Mouse (Mus musculus) myocyte (in vitro differentiated cells): ENCODE results near the gene Zfp688. TPM values are rescaled to one million over a fixed set of nuclear protein-coding genes. Genes with fewer than 3 reads are reported as not detected.
"Not testable (repeated sequence)": the region's sequence is repeated elsewhere in the genome, so short reads cannot be mapped to it uniquely, and the experiment has no call there.

Experiments used
- H3K27me3 ChIP-seq: one replicate; pipeline ENCODE4 v1.6.1; 2011; ENCODE audit not compliant: control insufficient read depth, insufficient read depth, insufficient read length
- H3K36me3 ChIP-seq: one replicate; pipeline ENCODE4 v1.6.1; 2011; ENCODE audit not compliant: control insufficient read depth, insufficient read depth
- H3K4me2 ChIP-seq: one replicate; pipeline ENCODE4 v1.6.1; 2011; ENCODE audit warnings: low read depth, control low read depth
- H3K4me3 ChIP-seq: one replicate; pipeline ENCODE4 v1.5.1; 2011; ENCODE audit warnings: mild to moderate bottlenecking, control low read depth, moderate library complexity
- H3K79me2 ChIP-seq: one replicate; pipeline ENCODE4 v1.6.1; 2011; ENCODE audit not compliant: control insufficient read depth, insufficient read depth
- H3ac ChIP-seq: one replicate; pipeline ENCODE4 v1.6.1; 2011; ENCODE audit not compliant: control insufficient read depth, insufficient read length
- CEBPB ChIP-seq: IDR thresholded peaks from 2 replicates; pipeline ENCODE4 v1.6.1; 2011; ENCODE audit warnings: mild to moderate bottlenecking, moderate library complexity; ENCODE audit not compliant: poor library complexity, insufficient read depth, severe bottlenecking
- E2F4 ChIP-seq: IDR thresholded peaks from one replicate; pipeline ENCODE4 v1.6.1; 2011; ENCODE audit warnings: mild to moderate bottlenecking, control low read depth, moderate library complexity; ENCODE audit not compliant: insufficient read depth
- MAX ChIP-seq: IDR thresholded peaks from one replicate; pipeline ENCODE4 v1.6.1; 2011; ENCODE audit warnings: low read depth, mild to moderate bottlenecking, control low read depth
- MYOD1 ChIP-seq, 3 experiments: IDR thresholded peaks; one replicate each; pipeline ENCODE4 v1.6.1; 2011; ENCODE audit warnings: control low read depth in 2 of 3, low read depth in 2 of 3, mild to moderate bottlenecking in 2 of 3, moderate library complexity in 1 of 3; ENCODE audit not compliant: insufficient read length in 2 of 3, control insufficient read depth in 1 of 3
- MYOG ChIP-seq, 3 experiments: IDR thresholded peaks; one replicate each; pipeline ENCODE4 v1.6.1; 2011; ENCODE audit warnings: control low read depth in 2 of 3, low read depth in 2 of 3, mild to moderate bottlenecking in 2 of 3; ENCODE audit not compliant: insufficient read length in 2 of 3, control insufficient read depth in 1 of 3, insufficient read depth in 1 of 3
- POLR2A ChIP-seq: IDR thresholded peaks from one replicate; pipeline ENCODE4 v1.6.1; 2011; ENCODE audit warnings: low read depth, mild to moderate bottlenecking, control low read depth, moderate library complexity; ENCODE audit not compliant: insufficient read length
- POLR2AphosphoS2 ChIP-seq: IDR thresholded peaks from one replicate; pipeline ENCODE4 v1.6.1; 2011; ENCODE audit warnings: low read depth, control low read depth; ENCODE audit not compliant: insufficient read length
- REST ChIP-seq: IDR thresholded peaks from one replicate; pipeline ENCODE4 v1.6.1; 2011; ENCODE audit warnings: mild to moderate bottlenecking, control low read depth, moderate library complexity; ENCODE audit not compliant: insufficient read depth, insufficient read length
- SRF ChIP-seq: IDR thresholded peaks from one replicate; pipeline ENCODE4 v1.6.1; 2011; ENCODE audit warnings: low read depth; ENCODE audit not compliant: control insufficient read depth, insufficient read length
- TCF12 ChIP-seq: IDR thresholded peaks from one replicate; pipeline ENCODE4 v1.6.1; 2011; ENCODE audit warnings: mild to moderate bottlenecking, control low read depth; ENCODE audit not compliant: poor library complexity, insufficient read depth, severe bottlenecking
- TCF3 ChIP-seq: IDR thresholded peaks from one replicate; pipeline ENCODE4 v1.6.1; 2011; ENCODE audit warnings: low read depth, control low read depth; ENCODE audit not compliant: insufficient read length
- USF1 ChIP-seq: IDR thresholded peaks from one replicate; pipeline ENCODE4 v1.6.1; 2011; ENCODE audit warnings: low read depth, mild to moderate bottlenecking, control low read depth, moderate library complexity
- polyA plus RNA-seq: library from polyadenylated mRNA; unstranded; fragments of >200 nt; fragmentation: generic; extraction: Trizol; gene quantifications from one replicate; pipeline ENCODE4 v1.2.1, GENCODE M21; 2012; ENCODE audit warnings: missing spikeins

Gene Zfp688
- polyA plus RNA-seq, 1 experiment, result 11.6 TPM

GRCm38 (mm10) chr7:127406002-127406987, 15.6 kb downstream of the Zfp688 start, which contains the start of gene Zfp764:
Zfp764 (minus strand) TSS chr7:127406822.
- not testable (repeated sequence) for H3K36me3 ChIP-seq, H3K27me3 ChIP-seq, H3K79me2 ChIP-seq
- H3ac ChIP-seq, result peak within 1 kb of the TSS; percentile 41
- peak within 1 kb of the TSS; percentile 25 for H3K4me3 ChIP-seq
- TF ChIP-seq USF1, result peak; percentile 67
- H3K4me2 ChIP-seq, result peak within 1 kb of the TSS; percentile 65

DNA sequence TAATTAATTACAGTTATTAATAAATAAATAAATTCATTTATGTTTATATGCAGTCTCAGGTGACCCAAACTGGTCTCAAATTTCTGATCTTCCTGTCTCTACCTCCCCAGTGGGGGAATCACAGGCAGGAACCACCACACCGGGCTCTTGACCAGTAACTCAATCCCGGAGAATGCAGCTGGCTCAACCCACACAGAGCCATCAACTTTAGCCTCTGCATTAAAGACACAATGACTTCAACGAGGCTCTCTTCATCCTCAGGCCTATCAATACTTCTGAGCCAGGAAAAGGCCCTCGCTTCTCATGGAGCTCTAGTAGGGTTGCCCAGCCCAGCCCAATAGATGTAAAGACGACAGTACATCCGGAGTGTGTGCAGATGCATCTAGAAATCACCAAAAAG, 17.8 kb downstream of the Zfp688 start:
- not testable (repeated sequence) for H3K79me2 ChIP-seq, H3ac ChIP-seq, H3K4me3 ChIP-seq, H3K4me2 ChIP-seq, H3K27me3 ChIP-seq, H3K36me3 ChIP-seq

DNA sequence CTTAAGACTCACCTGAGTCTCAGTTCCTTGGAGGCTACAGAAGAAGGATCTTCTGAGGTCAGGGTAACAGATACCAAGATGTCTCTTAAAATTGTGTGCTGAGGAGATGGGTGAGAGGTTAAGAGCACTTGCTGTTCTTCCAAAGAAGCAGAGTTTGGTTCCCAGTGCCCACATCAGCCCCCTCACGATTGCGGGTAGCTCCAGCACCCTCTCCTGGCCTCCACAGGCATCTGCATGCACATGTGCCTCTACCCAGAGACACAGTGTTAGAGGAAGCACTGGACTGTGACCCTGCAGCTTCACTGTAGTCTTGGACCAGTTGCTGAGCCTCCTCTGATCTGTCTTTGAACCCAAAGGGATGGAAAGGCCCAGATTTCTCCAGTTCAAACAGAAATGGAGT, 18.9 kb downstream of the Zfp688 start:
- H3K79me2 ChIP-seq, result no peaks in the 10 kb centered on the region
- no peak overlapping the region for H3K4me3 ChIP-seq
- TF ChIP-seq TCF12 (no peak), MYOD1 (IDR thresholded peaks at IDR 0.05; ENCODE audit: control insufficient read depth in 1 of 3, insufficient read length in 2 of 3, low read depth in 2 of 3) (no peak), TCF3 (no peak), E2F4 (no peak)
- H3K36me3 ChIP-seq, result no peaks in the 10 kb centered on the region
- H3K27me3 ChIP-seq, result peaks cover under 1% of the 10 kb centered on the region
- H3K4me2 ChIP-seq, result no peak overlapping the region
- H3ac ChIP-seq, result no peak overlapping the region

GRCm38 (mm10) chr7:127400355-127400754, 21.5 kb downstream of the Zfp688 start:
- TF ChIP-seq REST (no peak), TCF3 (no peak)
- Histone ChIP-seq H3K79me2 (no peaks in the 10 kb centered on the region), H3K36me3 (no peaks in the 10 kb centered on the region), H3K4me2 (no peak overlapping the region), H3K4me3 (no peak overlapping the region), H3ac (no peak overlapping the region), H3K27me3 (peaks cover 5% of the 10 kb centered on the region)

GRCm38 (mm10) chr7:127393944-127394333, 27.9 kb downstream of the Zfp688 start:
- Histone ChIP-seq H3K27me3 (peaks cover 5% of the 10 kb centered on the region), H3K4me3 (peak overlapping the region; percentile 69), H3ac (peak overlapping the region; percentile 60), H3K36me3 (no peaks in the 10 kb centered on the region), H3K79me2 (no peaks in the 10 kb centered on the region), H3K4me2 (peak overlapping the region; percentile 83)
- no peak for TF ChIP-seq POLR2AphosphoS2
- no peak for TF ChIP-seq POLR2A
- no peak for TF ChIP-seq SRF
- no peak for TF ChIP-seq MYOD1 (IDR thresholded peaks at IDR 0.05; ENCODE audit: control insufficient read depth in 1 of 3, insufficient read length in 2 of 3, low read depth in 2 of 3)
- no peak for TF ChIP-seq TCF12
- no peak for TF ChIP-seq REST
- TF ChIP-seq MAX, result no peak
- TF ChIP-seq MYOG (IDR thresholded peaks at IDR 0.05; ENCODE audit: control insufficient read depth in 1 of 3, insufficient read depth in 1 of 3, insufficient read length in 2 of 3, low read depth in 2 of 3), result no peak
- no peak for TF ChIP-seq TCF3
- no peak for TF ChIP-seq E2F4
- TF ChIP-seq USF1, result no peak
- TF ChIP-seq CEBPB, result no peak
